Mouse (Mus musculus) kidney, postnatal 14 days (tissue): ENCODE measurements around the gene Rps27l.

Experiments
- DNase-seq: peaks from one replicate; pipeline ENCODE4 v3.0.0; 2022; ENCODE audit warnings: mixed read lengths

The Rps27l gene

DNA sequence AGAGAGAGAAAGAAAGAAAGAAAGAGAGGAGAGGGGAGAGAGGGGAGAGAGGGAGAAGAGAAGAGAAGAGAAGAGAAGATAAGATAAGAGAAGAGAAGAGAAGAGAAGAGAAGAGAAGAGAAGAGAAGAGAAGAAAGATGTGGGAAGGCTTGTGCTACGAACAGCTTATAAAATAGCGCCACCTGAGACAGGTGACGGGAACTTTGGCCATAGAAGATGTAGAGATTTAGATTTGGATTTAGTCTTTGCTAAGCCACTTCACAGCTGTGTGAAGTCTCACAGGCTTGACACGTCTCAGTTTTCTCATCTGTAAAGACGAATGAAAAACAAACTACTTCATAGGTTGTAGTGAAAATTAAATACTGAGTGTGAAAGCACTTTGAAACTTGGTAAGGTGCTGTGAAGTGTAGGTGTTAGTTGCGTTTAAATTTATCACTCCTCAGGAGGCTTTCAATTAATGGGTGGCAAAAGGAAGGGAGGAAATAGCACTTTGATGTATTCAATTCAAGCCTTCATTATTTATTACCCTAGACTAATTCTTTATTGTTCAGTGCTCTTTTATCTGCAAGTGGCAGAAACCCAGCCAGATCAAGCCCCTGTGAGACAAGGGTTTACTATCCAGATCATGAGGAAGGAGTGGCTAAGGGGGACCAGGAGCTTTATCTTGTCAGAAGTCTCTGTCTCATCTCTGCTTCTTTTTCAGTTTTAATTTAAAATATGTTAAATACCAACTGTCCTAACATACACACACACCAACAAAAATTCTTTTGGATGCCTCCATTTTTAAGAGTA is 25.2 kb upstream of the Rps27l start:
- no peak for DNase-seq

DNA sequence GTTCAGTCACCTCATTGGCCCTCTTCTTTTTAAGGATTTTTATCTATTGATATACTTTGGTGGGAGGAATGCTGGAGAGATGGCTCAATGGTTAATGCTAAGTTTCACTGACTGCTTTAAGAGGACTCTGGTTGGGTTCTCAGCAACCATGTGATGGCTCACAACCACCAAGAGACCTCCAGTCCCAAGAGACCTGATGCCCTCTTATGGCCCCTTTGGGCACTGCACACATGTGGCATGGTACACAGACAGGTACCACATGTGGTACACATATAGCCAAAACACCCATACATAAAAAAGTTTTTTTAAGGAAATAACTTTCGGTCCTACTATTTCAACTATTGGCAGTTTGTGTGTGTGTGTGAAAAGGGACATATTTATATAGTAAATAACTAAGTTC is 23.8 kb upstream of the Rps27l start:
- no peak for DNase-seq

DNA sequence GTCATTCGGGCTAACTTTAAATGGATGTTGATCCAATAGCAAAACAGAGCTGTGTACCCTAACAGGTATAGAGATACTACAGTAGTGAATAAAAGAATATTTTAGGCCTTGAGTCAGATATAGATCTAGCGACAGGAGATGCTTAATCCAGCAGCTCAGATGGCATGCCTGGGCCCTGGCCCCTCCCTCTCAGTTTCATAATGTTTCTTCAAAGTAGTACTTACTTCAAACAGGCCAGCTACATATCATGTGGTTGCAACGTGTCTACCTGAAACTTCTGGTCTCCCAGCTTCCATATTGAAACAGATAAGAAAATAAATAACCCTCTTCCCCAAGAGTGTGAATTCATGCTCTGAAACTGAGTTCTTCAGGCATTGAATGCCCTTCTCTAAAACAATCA is 20.0 kb upstream of the Rps27l start:
- DNase-seq: no peak

DNA sequence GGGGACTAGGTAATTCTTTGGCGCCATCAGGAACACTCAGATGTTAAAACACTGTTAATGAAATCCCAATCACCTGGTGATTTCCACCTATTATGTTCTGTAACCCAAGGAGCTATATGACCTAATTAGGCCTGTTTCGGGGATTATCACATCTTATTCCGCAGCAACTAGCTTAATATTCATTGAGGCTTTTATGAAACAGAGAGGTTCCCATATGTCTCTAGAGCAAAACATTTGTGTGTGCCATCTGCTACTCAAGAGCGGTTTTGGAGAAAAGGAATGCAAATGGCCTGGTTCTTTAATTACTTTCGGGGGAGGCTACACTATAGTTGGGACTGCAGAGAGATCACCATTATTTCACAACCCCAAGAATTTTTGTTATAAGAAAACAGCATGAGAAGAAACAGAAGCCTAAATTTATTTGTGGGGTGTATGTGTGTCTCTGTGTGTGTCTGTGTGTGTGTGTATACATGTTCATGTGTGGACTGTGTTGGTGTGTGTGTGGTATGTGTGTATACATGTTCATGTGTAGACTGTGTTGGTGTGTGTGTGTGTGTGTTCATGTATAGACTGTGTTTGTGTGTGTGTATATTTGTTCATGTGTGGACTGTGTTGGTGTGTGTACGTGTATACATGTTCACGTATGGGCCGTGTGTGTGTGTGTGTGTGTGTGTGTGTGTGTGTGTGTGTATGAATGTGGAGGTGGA is 18.0 kb upstream of the Rps27l start:
- no peak for DNase-seq

DNA sequence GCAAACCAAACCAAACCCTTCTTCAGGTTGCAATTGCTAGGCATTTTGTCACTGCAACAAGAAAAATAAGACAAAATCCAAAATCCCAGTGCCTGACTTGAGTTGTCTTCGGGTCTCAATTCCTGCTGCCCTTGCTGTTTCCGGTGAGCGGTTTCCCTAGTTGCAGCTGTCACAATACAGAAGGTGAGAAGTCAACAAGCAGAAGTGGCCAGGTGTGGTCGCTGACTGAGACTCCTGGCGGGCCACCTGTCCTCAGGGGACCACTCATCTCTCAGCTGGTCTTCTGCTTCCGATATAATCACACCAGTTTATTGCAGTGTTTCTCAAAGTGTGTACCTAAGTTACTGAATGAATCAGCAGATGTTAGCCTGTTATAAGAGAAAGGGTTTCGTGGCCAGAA is 15.5 kb upstream of the Rps27l start:
- no peak for DNase-seq

DNA sequence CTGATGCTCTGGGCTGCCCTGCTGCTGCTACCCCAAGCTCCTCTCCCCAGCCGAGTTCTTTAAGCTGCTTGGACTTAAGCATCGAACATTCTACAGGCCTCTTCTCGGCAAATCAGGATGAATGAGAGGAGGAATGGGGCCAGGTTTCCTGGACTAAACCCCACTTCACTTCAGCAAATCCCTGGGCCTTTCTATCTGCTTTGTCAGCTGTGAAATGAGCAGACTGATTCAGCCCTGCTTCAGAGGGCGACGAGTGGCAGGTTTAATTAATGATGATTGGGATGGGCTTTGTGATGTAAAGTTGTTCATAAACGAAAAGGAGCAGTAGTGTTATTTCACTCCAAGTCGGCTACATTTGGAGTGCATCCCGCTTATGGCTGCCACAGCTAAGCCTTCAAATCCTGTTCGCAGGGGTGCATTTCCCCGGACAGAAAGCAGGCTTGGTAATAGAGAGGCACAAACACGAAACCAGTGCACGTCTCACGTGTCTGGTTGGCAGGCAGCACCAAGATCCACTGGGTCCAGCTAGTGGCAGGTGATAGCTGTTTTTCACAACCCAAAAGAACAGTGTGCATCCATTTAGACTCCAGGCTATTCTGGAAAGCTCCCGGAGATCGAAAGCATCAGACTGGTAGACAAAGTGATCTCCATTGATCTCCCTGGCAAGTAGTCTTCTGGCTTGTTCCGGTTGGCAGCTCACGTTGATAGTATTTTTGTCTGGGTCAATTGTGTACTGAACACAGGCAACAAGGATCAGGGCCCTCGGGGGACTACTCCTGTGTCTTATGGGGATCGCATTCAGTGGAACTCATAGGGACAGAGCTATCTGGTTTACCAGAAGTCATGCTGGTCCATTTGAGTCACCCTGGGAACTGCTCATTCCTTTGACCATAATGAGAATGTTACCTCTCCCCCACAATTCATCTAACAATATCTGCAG is 11.7 kb upstream of the Rps27l start:
- DNase-seq: no peak

DNA sequence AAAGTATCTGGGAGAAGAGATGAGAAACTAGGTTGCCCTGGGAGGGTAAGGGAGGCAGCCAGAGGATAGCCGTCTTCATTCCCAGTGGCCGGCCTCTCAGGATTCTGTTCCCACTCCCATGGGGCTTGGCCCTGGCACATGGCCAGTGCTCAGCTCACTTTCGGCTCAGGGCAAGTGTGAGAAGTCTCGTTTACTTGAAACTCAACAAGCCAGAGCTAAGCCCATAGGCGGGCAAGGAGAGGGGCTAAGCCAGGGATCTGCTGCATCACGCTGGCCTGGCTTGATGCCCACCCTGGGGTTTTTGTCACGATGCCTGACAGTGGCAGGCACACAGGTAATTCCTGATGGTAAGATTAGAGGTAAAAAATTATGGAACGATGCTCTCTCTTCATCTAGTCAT is 8.4 kb upstream of the Rps27l start:
- DNase-seq: peak; percentile 54

DNA sequence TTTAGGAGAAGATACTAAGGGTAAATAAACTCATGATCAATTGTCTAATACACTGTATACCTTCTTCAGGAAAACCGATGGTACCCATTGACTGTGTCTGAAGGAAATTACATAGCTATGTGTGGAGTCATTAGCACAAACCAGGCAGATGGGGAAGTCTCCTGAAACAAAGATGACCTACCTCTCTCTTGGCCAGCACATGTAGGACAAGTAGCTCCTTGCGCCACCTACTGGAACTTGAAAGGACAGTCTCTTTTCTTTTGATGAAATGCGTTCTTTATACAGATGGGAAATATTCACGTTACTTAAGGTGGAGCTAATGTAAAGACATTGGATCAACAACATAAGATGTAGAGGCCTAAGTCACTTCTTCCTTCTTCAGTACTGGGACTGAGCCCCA is 7.0 kb upstream of the Rps27l start:
- peak; percentile 59 for DNase-seq

DNA sequence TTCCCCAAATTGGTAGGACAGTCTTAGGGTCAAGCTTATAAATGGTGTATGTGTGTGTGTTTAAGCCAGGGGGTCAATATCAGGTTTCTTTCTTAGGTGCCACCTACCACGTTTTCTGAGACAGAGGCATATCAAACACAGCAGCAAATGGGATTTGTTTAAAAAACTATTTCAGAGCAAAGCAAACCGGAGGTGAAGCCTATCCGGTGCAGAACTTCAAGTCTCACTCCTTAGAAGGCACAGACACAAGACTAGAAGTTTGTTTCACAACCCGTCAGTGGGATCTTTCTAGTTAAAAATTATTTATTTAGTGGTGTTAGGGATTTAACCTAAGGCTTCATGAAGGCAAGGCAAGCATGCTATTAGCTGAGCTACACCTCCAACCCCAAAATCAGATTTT is 725 bp upstream of the Rps27l start:
- DNase-seq: no peak

DNA sequence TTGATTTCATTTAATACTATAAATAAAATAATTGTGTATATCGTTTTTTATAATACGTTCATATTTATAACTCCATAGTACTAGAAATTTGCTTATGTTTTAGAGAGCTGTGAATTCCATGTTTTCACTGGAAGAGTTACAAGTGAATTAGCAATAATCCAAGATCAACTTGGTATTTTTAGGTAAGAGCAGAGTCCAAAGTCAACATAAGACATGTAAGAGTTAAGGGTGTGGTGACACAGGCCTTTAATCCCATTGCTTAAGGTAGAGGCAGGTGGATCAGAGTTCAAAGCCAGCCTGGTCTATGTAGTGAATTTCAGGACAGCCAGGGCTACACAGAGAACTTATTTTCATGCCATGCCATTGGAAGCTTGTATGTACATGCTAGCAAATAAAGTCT is 2.6 kb downstream of the Rps27l start:
- DNase-seq: no peak

DNA sequence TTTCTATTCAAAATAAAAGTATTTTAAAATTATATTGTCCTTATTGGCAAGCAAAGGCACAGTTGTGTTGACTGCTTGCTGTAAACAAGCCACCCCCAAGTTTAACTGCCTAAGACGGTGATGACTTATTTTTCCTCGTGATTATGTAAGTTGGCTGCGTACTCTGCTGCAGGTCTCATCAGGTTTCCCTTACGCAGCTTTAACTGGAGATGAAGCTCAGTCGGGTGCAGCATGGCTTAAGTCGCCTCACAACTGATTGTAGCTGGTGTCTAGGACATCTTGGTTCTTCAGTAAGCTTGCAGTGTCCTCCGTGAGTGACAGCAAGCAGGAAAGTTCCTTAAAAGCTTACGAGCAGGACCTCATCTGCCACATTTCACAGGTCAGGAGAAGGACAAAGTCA is 6.4 kb downstream of the Rps27l start:
- DNase-seq: no peak

DNA sequence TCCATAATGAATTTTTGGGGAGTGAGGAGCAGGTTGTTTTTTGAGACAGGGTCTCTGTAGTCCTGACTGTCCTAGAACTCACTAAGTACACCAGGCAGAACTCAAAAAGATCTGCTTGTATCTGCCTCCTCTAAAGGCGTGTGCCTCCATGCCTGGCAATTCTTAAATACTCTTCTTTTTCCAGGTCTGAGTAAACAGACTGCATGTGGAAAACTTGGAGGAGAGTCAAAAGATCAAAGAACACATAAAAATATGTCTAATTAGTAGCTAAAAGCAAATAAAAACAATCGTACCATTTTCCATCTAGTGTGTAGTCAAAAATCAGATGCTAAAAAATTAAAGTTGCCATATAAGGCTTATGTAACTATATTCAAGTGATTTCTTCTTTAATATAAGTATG is 7.0 kb downstream of the Rps27l start:
- DNase-seq: no peak

DNA sequence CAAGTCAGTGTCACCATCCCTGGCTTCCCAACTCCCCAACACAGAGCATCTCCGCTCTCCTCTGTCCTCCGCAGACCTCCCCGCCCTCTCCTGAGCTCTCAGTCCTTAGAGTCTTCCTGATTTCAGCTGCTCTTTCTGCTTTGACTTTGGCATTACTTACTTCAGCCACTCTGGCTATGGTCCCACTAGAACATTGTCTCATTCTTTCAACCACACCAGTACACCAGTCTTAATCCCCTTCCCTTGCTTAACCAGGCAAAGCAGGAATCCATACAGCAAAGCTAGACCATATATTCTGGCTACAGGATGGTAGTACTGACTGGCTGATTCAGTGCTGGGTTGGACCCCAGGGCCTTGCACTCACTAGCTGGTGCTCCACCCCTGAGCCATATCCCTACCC is 11.6 kb downstream of the Rps27l start:
- no peak for DNase-seq

DNA sequence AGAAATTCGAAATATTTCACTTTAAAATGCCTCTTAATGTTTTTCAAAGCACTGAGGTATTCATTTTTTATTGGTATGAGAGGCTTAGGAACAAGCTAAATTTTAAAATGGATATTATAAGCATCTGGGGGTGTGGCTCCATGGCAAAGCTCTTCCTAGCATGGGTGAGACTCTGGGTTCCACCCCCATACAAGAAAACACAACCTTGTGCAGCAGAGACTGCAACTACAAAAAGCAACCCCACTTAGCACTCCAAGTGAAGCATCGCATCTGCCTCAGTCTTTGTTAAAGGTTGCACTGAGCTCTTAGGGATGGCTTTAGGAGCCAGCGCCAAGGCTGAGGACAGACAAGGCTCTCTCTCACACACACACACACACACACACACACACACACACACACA is 15.6 kb downstream of the Rps27l start:
- DNase-seq: no peak

DNA sequence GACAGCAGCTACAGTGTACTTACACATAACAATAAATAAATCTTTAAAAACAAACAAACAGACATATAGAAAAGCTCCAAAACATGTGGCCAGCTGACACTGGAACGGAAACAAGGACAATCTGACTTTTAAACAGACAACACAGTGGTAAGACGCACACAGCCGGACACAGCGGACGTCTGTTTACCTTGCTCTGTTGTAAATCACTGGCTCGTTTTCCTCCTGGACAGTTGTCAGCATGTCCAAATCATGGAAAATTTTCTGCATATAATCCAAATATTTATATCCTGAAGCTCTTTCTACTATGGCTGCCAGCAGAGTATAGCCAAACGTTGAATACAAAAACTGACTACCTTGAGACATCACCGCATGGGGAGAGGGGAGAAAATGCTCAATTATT is 21.6 kb downstream of the Rps27l start:
- DNase-seq: no peak

DNA sequence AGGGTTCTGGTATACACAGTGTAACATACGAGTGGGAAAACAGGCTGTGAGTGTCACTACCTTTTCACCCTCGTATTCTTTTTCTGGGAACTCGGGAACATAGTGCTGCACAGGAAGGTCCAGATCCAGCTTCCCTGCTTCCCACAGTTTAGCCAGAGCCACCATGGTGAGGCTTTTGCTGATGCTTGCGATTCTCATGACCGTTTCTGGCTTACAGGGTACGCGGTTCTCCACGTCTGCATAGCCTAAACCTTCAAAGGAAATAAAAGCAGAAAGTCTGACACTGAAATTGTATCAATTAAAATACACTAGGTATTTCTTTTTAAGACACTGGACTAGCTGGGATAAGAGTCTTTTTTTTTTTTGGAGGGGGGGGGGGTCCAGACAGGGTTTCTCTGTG is 25.2 kb downstream of the Rps27l start:
- DNase-seq: no peak

DNA sequence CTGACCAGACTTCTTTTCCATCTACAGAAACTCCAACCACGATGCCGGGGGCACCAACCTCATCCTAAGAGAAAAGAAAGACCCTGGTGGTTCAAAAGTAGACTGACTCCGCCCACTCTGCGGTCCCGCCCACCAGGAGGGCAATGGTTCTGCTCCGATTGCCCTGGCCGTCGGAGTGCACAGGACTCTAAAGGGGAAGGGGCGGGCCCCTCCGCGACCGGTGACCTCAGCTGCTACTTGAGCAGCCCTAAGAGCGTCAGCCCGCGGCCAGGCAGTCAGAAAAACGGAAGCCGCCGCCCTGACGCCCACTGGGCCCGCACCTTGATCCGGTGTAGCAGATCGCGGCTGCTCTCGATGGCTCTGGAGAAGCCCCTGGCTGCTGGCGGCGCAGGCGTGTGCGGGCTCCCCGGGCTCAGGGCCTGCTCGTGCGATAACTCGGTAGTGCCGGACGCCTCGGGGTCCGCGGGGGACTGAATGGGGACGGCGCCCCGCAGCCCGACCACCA is 28.9 kb downstream of the Rps27l start:
- DNase-seq: peak; percentile 92

DNA sequence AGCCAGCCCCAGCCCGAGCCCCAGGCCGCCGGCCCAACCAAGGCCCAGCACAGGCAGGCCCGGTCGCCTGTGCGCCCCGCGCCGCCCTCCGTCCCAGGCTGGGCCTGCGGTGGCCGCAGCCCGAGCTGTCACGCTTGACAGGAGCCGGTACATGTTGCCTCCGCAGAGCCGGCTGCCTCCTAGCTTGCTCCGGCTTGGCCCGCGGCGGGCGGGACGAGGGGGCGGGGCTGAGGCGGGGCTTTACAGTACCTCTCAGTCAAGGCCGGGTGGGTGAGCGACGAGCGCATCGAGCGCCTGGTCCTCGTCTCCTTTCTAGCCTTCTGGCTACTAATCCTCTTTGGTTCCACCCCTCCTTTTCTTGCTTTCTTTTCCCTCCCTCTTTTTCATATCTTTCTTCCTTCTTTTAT is 29.4 kb downstream of the Rps27l start, which contains the start of gene Lactb:
TSS of gene Lactb (minus strand) at position 246 of the 407 bp plus-strand sequence.
- DNase-seq: peak; percentile 97

DNA sequence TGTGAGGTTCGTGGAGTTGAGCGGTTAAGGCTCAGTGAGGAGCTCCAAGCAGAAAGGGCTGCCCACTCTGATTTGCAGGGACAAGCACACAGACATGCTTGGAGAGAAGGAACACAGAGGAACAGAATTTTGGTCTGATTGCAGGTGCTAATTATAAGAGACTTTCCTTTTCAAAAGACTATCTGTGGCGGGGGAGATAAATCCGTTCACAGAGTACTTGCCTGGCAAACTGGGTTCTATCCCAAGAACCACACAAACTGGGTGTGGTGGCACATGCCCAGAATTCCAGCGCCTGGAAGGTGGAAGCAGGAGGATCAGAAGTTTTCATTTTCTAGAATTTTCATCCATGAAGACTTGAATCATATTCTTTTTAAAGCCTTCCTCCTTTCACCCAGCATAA is 31.2 kb downstream of the Rps27l start:
- no peak for DNase-seq

DNA sequence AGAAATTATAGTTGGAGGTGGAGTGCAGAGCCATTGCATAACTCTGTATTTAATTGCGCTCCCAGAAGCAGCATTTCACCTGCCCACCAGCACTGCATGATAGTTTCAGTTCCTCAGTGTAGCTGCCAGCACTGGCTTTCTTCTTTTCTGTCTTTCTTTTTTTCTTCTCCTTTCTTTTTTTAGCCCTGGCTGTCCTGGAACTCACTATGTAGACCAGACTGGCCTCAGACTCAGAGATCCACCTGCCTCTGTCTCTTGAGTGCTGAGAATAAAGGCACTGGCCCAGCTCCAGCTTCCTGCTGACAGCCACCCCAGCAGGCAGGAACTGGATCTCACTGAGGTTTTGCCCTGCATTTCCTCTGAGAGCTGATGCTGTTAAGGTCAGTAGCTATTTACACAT is 32.1 kb downstream of the Rps27l start:
- DNase-seq: peak; percentile 31

DNA sequence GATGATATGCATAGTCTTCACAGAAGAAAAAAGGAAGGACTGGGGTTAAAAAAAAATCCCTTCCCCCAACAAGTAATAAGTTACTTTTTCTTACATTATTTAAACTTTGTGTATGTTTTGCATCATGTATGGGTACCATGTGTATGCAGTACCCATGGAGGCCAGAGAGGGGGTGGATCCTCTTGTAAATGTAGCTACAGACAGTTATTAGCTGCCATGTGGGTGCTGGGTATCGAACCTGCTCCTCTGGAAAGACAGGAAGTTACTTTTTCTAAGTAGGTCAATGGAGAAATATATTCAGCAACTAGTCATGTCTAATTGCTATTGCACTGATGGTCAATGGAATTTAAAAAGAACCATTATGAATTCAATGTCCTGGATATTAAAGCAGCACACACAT is 32.6 kb downstream of the Rps27l start:
- no peak for DNase-seq

DNA sequence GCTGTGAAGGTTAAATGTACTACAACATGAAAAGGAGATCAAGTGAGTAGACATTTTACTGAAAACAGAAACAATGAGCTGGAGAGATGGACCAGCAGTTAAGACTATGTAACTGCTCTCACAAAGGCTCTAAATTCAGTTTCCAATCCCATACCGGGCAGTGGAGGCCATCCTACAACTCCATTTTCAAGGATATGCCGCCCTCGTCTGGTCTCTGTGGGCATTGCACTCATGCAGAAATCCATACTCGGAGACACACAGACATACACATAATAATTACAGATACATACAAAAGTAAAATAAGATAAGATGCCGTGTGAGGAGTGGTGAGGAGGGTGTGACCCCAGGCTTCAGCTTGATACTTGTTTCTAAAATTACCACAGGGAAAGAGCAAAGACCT is 34.6 kb downstream of the Rps27l start:
- peak; percentile 77 for DNase-seq

DNA sequence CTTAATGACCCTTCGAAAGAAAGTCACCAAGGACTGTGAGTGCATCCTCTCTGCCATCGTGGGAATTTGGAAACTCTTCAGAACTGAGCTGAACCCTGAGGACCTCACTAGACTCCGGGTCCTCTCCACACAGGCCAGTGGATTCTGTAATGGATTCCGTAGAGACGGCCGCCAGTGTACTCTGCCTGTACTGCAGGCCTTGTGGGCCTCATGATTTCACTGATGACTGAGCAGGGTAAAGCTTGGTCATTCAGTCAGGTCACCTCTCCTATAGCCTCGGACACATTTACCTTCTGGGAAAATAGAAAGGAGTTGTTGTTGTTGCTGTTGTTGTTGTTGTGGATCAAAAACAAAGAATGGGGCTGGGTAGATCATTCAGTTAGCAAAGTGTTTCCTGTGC is 36.2 kb downstream of the Rps27l start:
- DNase-seq: no peak
